Mouse (Mus musculus): ENCODE measurements at regions not wholly inside any gene's neighbourhood (a gene's known extent, or its start where the extent isn't known, plus 50 kb on each side); places are given as distances from the start of the nearest gene placed in this dataset.

DNA sequence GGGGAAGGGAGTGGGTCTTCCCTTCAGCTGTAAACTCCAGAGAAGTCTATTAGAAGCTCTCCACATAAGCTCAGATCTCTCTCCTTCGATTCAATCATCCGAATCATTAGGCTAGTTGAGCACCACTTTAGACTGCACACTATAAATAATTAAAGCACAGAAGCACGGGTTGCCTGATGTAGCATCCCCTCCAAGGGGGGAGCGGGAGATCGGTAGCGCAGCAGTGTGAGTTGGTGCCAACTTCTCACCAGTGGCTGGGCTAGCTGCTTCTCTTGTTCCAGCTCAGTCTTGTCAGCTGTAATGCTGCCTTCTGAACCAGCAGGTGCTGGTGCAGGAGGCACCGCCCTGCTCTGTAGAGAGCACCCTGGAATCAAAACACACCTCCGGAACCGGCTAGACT is 78.6 kb downstream of the A830031A19Rik start:
- DNase-seq (ENCODE audit: low spot score) = no peak

DNA sequence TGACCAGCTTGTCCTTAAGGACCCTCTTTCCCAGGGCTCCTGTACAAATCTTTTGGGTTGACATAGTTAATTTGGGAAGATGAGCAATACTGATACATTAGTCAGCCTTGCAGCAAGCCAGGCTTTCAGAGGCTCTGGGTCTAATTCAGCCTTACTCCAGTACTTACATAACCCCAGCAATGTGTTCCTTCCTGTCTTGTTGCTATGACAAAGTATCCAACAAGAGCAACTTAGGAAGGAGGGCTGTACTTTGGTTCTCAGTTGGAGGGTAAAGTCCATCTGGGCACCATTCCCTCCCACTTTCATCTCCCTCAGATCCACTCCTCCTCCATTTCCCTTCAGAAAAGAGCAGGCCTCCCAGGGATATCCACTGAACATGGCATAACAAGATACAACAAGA is 80.7 kb downstream of the A830031A19Rik start:
- DNase-seq (ENCODE audit: low spot score) = no peak

DNA sequence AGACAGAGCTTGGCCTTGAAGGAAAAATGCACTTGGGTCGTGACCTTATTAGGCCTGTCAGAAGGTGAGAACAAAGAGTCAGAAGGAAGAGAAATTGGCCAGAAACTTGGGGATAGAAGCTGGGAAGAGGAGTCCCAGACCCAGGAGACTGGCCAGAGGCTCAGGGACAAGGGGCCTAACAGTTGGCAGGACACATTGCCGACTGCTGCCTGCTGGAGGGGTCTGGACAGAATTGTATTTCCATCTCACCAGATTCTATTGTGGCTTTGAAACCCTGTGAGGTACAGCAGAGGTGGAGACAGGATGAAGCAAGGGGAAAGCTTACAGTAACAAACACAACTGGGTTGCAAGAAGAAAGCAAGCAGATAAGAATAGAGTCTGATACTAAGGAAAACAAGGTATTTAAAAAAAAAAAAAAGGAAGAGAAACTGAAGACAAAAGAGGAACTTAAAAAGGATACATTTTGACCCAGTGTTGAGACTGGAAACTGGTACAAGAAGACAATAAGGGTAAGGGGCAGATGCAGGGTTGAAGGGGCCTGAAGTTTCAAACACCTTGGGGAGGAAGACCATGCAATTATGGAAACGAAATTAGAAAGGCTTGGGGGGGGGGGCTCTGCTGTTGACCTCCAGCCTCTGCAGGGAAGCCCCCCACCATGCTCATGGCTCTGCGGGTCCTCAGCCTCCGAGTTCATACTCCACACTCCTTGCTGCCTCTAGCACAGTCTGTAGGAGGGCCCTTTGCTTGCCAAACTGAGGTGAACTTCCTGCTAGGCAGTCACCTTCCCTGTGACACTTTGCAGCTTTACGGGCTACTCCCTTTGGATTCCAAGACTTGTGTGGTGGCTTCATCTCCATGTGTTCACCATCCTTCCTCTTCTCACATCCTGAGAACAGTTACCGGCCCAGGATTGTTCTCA is 87.1 kb downstream of the A830031A19Rik start:
- no peak for DNase-seq (ENCODE audit: low spot score)

- no peak for DNase-seq (ENCODE audit: low spot score)
Measured at GRCm38 (mm10) chr11:23985231-23985630, 89.6 kb downstream of the A830031A19Rik start.

DNA sequence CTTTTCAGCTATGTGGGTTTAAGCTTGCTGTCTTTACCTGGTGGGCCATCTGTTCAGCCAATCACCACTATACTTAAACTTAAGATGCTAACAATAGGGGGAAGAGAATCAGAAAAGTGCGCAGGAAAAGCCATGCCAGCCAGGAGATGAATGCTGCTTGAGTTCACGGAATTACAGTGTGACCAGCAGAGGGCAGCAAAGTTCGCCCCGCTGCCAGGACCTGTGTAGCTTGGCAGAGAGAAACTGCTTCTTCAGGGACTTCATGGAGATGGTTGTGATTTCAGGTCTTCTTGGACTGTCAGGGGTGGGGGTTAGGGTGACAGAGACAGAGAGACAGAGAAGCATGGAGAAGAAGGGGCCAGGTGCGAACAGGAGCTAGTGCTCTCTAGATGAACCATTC is 84.3 kb upstream of the Papolg start:
- DNase-seq (ENCODE audit: low spot score) = peak; percentile 81

- DNase-seq (ENCODE audit: low spot score) = no peak
Measured at GRCm38 (mm10) chr11:23978300-23978699, 83.2 kb upstream of the Papolg start.

DNA sequence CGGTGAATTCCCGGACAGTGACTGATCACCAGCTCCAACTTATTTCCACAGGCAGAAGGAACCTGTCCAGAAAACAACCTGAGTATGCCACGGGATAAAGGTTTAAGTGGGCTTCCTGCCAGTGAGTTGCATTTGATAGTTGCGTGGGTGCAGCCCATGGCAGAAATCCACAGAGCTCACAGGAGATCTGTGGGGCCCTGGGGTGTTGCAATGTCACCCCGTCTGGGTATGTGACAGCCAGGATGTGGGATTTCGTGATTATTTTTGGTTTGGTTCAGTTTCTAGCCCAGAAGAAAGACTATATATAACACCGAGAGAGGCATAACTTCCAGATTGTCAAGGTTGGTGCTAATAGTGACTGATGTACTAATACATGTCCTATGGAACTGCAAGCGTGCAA is 82.0 kb upstream of the Papolg start:
- DNase-seq (ENCODE audit: low spot score) = no peak

- peak; percentile 55 for DNase-seq (ENCODE audit: low spot score)
Measured at GRCm38 (mm10) chr11:23954323-23954722, 59.3 kb upstream of the Papolg start.

DNA sequence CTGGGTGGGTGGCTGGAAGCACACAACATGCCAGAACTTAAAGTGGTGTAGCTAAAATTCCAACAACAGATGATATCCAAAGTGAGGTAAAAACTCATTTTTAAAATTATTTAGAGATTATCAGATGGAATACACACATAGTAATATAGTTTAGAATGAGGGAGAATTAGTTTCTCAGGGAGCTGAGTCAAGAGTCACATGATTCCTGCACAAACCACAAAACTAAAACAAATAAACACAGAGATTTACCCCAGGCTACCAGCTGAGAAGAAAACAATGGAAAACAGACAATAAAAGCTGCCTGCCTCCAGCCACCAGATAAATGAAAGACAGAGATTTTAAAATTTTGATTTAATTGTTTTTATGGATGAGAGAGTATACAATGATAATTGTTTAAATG is 50.9 kb upstream of the Papolg start:
- DNase-seq (ENCODE audit: low spot score) = no peak
